Mouse (Mus musculus) lung, postnatal 14 days (tissue): ENCODE results near the gene Agap1.

Experiments
- DNase-seq: peaks from one replicate; pipeline ENCODE4 v3.0.0; 2021

Gene Agap1

GRCm38 (mm10) chr1:89870906-89871211 lies 416.3 kb downstream of the Agap1 start:
- no peak for DNase-seq

GRCm38 (mm10) chr1:89876346-89877072 lies 421.9 kb downstream of the Agap1 start:
- peak; percentile 68 for DNase-seq

GRCm38 (mm10) chr1:89878496-89878895 lies 423.9 kb downstream of the Agap1 start:
- no peak for DNase-seq

- DNase-seq = no peak
These were observed 425.6 kb downstream of the Agap1 start for GRCm38 (mm10) chr1:89880193-89880592.

GRCm38 (mm10) chr1:89880834-89881233 lies 426.2 kb downstream of the Agap1 start:
- peak; percentile 23 for DNase-seq

GRCm38 (mm10) chr1:89884335-89884734 lies 429.7 kb downstream of the Agap1 start:
- no peak for DNase-seq

GRCm38 (mm10) chr1:89885696-89886095 lies 431.1 kb downstream of the Agap1 start:
- no peak for DNase-seq

- DNase-seq = no peak
These were observed 436.8 kb downstream of the Agap1 start for GRCm38 (mm10) chr1:89891400-89891799.

- DNase-seq = no peak
These were observed 437.7 kb downstream of the Agap1 start for GRCm38 (mm10) chr1:89892281-89892680.

- DNase-seq = no peak
These were observed 441.2 kb downstream of the Agap1 start for GRCm38 (mm10) chr1:89895801-89896200.

- DNase-seq = no peak
These were observed 444.4 kb downstream of the Agap1 start for GRCm38 (mm10) chr1:89899036-89899435.

- no peak for DNase-seq
These were observed 445.3 kb downstream of the Agap1 start for GRCm38 (mm10) chr1:89899761-89900445.

GRCm38 (mm10) chr1:89901381-89901780 lies 446.8 kb downstream of the Agap1 start:
- no peak for DNase-seq

- no peak for DNase-seq
These were observed 447.6 kb downstream of the Agap1 start for GRCm38 (mm10) chr1:89902236-89902635.

GRCm38 (mm10) chr1:89902641-89903040 lies 448.0 kb downstream of the Agap1 start:
- no peak for DNase-seq

GRCm38 (mm10) chr1:89909796-89910195 lies 455.2 kb downstream of the Agap1 start:
- DNase-seq = no peak

GRCm38 (mm10) chr1:89912392-89912791 lies 457.8 kb downstream of the Agap1 start:
- DNase-seq = no peak

GRCm38 (mm10) chr1:89913611-89914010 lies 459.0 kb downstream of the Agap1 start:
- DNase-seq = no peak

GRCm38 (mm10) chr1:89918111-89918510 lies 463.5 kb downstream of the Agap1 start:
- no peak for DNase-seq

- no peak for DNase-seq
These were observed 464.6 kb downstream of the Agap1 start for GRCm38 (mm10) chr1:89919206-89919605.

- DNase-seq = no peak
These were observed 467.2 kb downstream of the Agap1 start for GRCm38 (mm10) chr1:89921806-89922205.

- DNase-seq = no peak
These were observed 467.7 kb downstream of the Agap1 start for GRCm38 (mm10) chr1:89922282-89922681.

- no peak for DNase-seq
These were observed 468.5 kb downstream of the Agap1 start for GRCm38 (mm10) chr1:89922883-89923641.

- no peak for DNase-seq
These were observed 469.0 kb downstream of the Agap1 start for GRCm38 (mm10) chr1:89923642-89924020.
